Mouse (Mus musculus): ENCODE data around the gene Pdhb. TPM values are rescaled to one million over a fixed set of nuclear protein-coding genes. Genes with fewer than 3 reads are reported as not detected.
"Not testable (repeated sequence)": the region's sequence is repeated elsewhere in the genome, so short reads cannot be mapped to it uniquely, and the experiment has no call there.

Pdhb gene
- polyA plus RNA-seq, 1 experiment from 2014 or later: 252 TPM

GRCm38 (mm10) chr14:8134234-8134633, 38.6 kb downstream of the Pdhb start:
- Histone ChIP-seq H3K4me3 (ENCODE audit: low read depth, low read length) (no peak overlapping the region), H3K4me1 (ENCODE audit: control insufficient read depth, insufficient read depth, low read length) (peaks cover under 1% of the 10 kb centered on the region; the same call in 1 of the 2 replicates), H3K27ac (ENCODE audit: low read depth, low read length) (no peak overlapping the region), H3K4me2 (ENCODE audit: low read length) (no peak overlapping the region), H3K9me3 (replicated peaks; ENCODE audit: control insufficient read depth, low read length) (no peaks in the 10 kb centered on the region), H3K9ac (ENCODE audit: low read length) (no peak overlapping the region), H3K36me3 (ENCODE audit: control insufficient read depth, insufficient read depth, low read length) (peaks cover 35% of the 10 kb centered on the region), H3K27me3 (replicated peaks; ENCODE audit: control insufficient read depth, insufficient read depth, low read length) (no peaks in the 10 kb centered on the region)
- 77% methylated on average over 2 of the region's 2 CpGs for WGBS
- ATAC-seq (no peak), DNase-seq (ENCODE audit: low spot score) (no peak)

GRCm38 (mm10) chr14:8132789-8133188, 40.0 kb downstream of the Pdhb start:
- Histone ChIP-seq H3K4me3 (ENCODE audit: low read depth, low read length) (no peak overlapping the region), H3K4me2 (ENCODE audit: low read length) (no peak overlapping the region), H3K9me3 (replicated peaks; ENCODE audit: control insufficient read depth, low read length) (no peaks in the 10 kb centered on the region), H3K27ac (ENCODE audit: low read depth, low read length) (no peak overlapping the region), H3K9ac (ENCODE audit: low read length) (no peak overlapping the region), H3K36me3 (ENCODE audit: control insufficient read depth, insufficient read depth, low read length) (peaks cover 28% of the 10 kb centered on the region), H3K4me1 (ENCODE audit: control insufficient read depth, insufficient read depth, low read length) (no peaks in the 10 kb centered on the region), H3K27me3 (replicated peaks; ENCODE audit: control insufficient read depth, insufficient read depth, low read length) (no peaks in the 10 kb centered on the region)
- WGBS: 84% methylated on average over 8 of the region's 8 CpGs
- no peak for DNase-seq (ENCODE audit: low spot score)
- ATAC-seq: no peak

- Histone ChIP-seq H3K9me3 (replicated peaks; ENCODE audit: control insufficient read depth, low read length) (no peaks in the 10 kb centered on the region), H3K4me3 (ENCODE audit: low read depth, low read length) (no peak overlapping the region), H3K27me3 (replicated peaks; ENCODE audit: control insufficient read depth, insufficient read depth, low read length) (no peaks in the 10 kb centered on the region), H3K9ac (ENCODE audit: low read length) (no peak overlapping the region), H3K4me2 (ENCODE audit: low read length) (no peak overlapping the region), H3K27ac (ENCODE audit: low read depth, low read length) (no peak overlapping the region), H3K4me1 (ENCODE audit: control insufficient read depth, insufficient read depth, low read length) (no peaks in the 10 kb centered on the region), H3K36me3 (ENCODE audit: control insufficient read depth, insufficient read depth, low read length) (peaks cover 39% of the 10 kb centered on the region)
- DNase-seq (ENCODE audit: low spot score): no peak
- WGBS: 79% methylated on average over 5 of the region's 5 CpGs
- ATAC-seq: no peak
Observed at GRCm38 (mm10) chr14:8127971-8128370, 44.9 kb downstream of the Pdhb start.

GRCm38 (mm10) chr14:8124046-8124881, 48.6 kb downstream of the Pdhb start:
- H3K27ac ChIP-seq (ENCODE audit: low read depth, low read length): no peak overlapping the region
- H3K4me2 ChIP-seq (ENCODE audit: low read length): no peak overlapping the region
- no peak overlapping the region for H3K9ac ChIP-seq (ENCODE audit: low read length)
- no peak overlapping the region for H3K4me3 ChIP-seq (ENCODE audit: low read depth, low read length)
- H3K4me1 ChIP-seq (ENCODE audit: control insufficient read depth, insufficient read depth, low read length): no peaks in the 10 kb centered on the region
- 88% methylated on average over 7 of the region's 7 CpGs for WGBS
- H3K9me3 ChIP-seq (replicated peaks; ENCODE audit: control insufficient read depth, low read length): no peaks in the 10 kb centered on the region
- DNase-seq (ENCODE audit: low spot score): no peak
- peaks cover 30% of the 10 kb centered on the region for H3K36me3 ChIP-seq (ENCODE audit: control insufficient read depth, insufficient read depth, low read length)
- ATAC-seq: no peak
- H3K27me3 ChIP-seq (replicated peaks; ENCODE audit: control insufficient read depth, insufficient read depth, low read length): no peaks in the 10 kb centered on the region

GRCm38 (mm10) chr14:8123611-8124010, 49.2 kb downstream of the Pdhb start:
- 96% methylated on average over 10 of the region's 10 CpGs for WGBS
- ATAC-seq; H3K27ac ChIP-seq (ENCODE audit: low read depth, low read length): not testable (repeated sequence)

GRCm38 (mm10) chr14:8123141-8123540, 49.7 kb downstream of the Pdhb start:
- H3K4me2 ChIP-seq (ENCODE audit: low read length): no peak overlapping the region
- ATAC-seq (no peak), DNase-seq (ENCODE audit: low spot score) (peak; percentile 4)
- no peak overlapping the region for H3K27ac ChIP-seq (ENCODE audit: low read depth, low read length)
- no peaks in the 10 kb centered on the region for H3K4me1 ChIP-seq (ENCODE audit: control insufficient read depth, insufficient read depth, low read length)
- 84% methylated on average over 7 of the region's 7 CpGs for WGBS
- H3K27me3 ChIP-seq (replicated peaks; ENCODE audit: control insufficient read depth, insufficient read depth, low read length): no peaks in the 10 kb centered on the region
- peaks cover 30% of the 10 kb centered on the region for H3K36me3 ChIP-seq (ENCODE audit: control insufficient read depth, insufficient read depth, low read length)
- no peak overlapping the region for H3K9ac ChIP-seq (ENCODE audit: low read length)
- H3K4me3 ChIP-seq (ENCODE audit: low read depth, low read length): no peak overlapping the region
- H3K9me3 ChIP-seq (replicated peaks; ENCODE audit: control insufficient read depth, low read length): no peaks in the 10 kb centered on the region

More at GRCm38 (mm10) chr14:8123611-8124010, 49.2 kb downstream of the Pdhb start:
- not testable (repeated sequence) for H3K9me3 ChIP-seq (replicated peaks; ENCODE audit: control insufficient read depth, low read length); H3K4me1 ChIP-seq (ENCODE audit: control insufficient read depth, insufficient read depth, low read length); H3K9ac ChIP-seq (ENCODE audit: low read length); H3K4me2 ChIP-seq (ENCODE audit: low read length); H3K27me3 ChIP-seq (replicated peaks; ENCODE audit: control insufficient read depth, insufficient read depth, low read length); H3K4me3 ChIP-seq (ENCODE audit: low read depth, low read length); DNase-seq (ENCODE audit: low spot score)
- H3K36me3 ChIP-seq (ENCODE audit: control insufficient read depth, insufficient read depth, low read length): peaks cover 30% of the 10 kb centered on the region

- WGBS: 85% methylated on average over 3 of the region's 3 CpGs
- Histone ChIP-seq H3K9ac (ENCODE audit: low read length) (no peak overlapping the region), H3K27ac (ENCODE audit: low read depth, low read length) (no peak overlapping the region), H3K4me2 (ENCODE audit: low read length) (no peak overlapping the region), H3K9me3 (replicated peaks; ENCODE audit: control insufficient read depth, low read length) (no peaks in the 10 kb centered on the region), H3K4me3 (ENCODE audit: low read depth, low read length) (no peak overlapping the region), H3K36me3 (ENCODE audit: control insufficient read depth, insufficient read depth, low read length) (peaks cover 17% of the 10 kb centered on the region), H3K27me3 (replicated peaks; ENCODE audit: control insufficient read depth, insufficient read depth, low read length) (no peaks in the 10 kb centered on the region), H3K4me1 (ENCODE audit: control insufficient read depth, insufficient read depth, low read length) (no peaks in the 10 kb centered on the region)
- ATAC-seq: no peak
- no peak for DNase-seq (ENCODE audit: low spot score)
Observed at GRCm38 (mm10) chr14:8119904-8120303, 52.9 kb downstream of the Pdhb start.

- no peaks in the 10 kb centered on the region for H3K4me1 ChIP-seq (ENCODE audit: control insufficient read depth, insufficient read depth, low read length)
- H3K27ac ChIP-seq (ENCODE audit: low read depth, low read length): no peak overlapping the region
- H3K9ac ChIP-seq (ENCODE audit: low read length): no peak overlapping the region
- no peaks in the 10 kb centered on the region for H3K9me3 ChIP-seq (replicated peaks; ENCODE audit: control insufficient read depth, low read length)
- H3K36me3 ChIP-seq (ENCODE audit: control insufficient read depth, insufficient read depth, low read length): peaks cover 17% of the 10 kb centered on the region
- no peak overlapping the region for H3K4me2 ChIP-seq (ENCODE audit: low read length)
- no peaks in the 10 kb centered on the region for H3K27me3 ChIP-seq (replicated peaks; ENCODE audit: control insufficient read depth, insufficient read depth, low read length)
- 87% methylated on average over 5 of the region's 5 CpGs for WGBS
- no peak for DNase-seq (ENCODE audit: low spot score)
- no peak for ATAC-seq
- no peak overlapping the region for H3K4me3 ChIP-seq (ENCODE audit: low read depth, low read length)
Observed at GRCm38 (mm10) chr14:8119454-8119853, 53.4 kb downstream of the Pdhb start.

- Histone ChIP-seq H3K9ac (ENCODE audit: low read length) (no peak overlapping the region), H3K36me3 (ENCODE audit: control insufficient read depth, insufficient read depth, low read length) (peaks cover 5% of the 10 kb centered on the region; the same call in 1 of the 2 replicates), H3K27me3 (replicated peaks; ENCODE audit: control insufficient read depth, insufficient read depth, low read length) (no peaks in the 10 kb centered on the region), H3K4me2 (ENCODE audit: low read length) (no peak overlapping the region), H3K4me3 (ENCODE audit: low read depth, low read length) (no peak overlapping the region), H3K9me3 (replicated peaks; ENCODE audit: control insufficient read depth, low read length) (no peaks in the 10 kb centered on the region), H3K4me1 (ENCODE audit: control insufficient read depth, insufficient read depth, low read length) (no peaks in the 10 kb centered on the region), H3K27ac (ENCODE audit: low read depth, low read length) (no peak overlapping the region)
- DNase-seq (ENCODE audit: low spot score) (no peak), ATAC-seq (no peak)
- 83% methylated on average over 2 of the region's 2 CpGs for WGBS
Observed at GRCm38 (mm10) chr14:8117371-8117770, 55.5 kb downstream of the Pdhb start.

All from forebrain, embryonic 14.5 days (tissue).